Mouse (Mus musculus): ENCODE results near the gene Zfyve21. TPM values are rescaled to one million over a fixed set of nuclear protein-coding genes. Genes with fewer than 3 reads are reported as not detected.

Gene Zfyve21
- 10 to 100 TPM; 21.5 to 22.0 TPM for total RNA-seq (2021)
- long read RNA-seq, transcript Zfyve21-204 (8 exons, 1,265 nt): minor isoform, 5 of 62 reads
- long read RNA-seq, transcript Zfyve21-207 (8 exons, 794 nt): minor isoform, 13 of 62 reads
- long read RNA-seq, transcript Zfyve21-201 (7 exons, 1,308 nt): major isoform, 34 of 62 reads
- long read RNA-seq, partial matches to known transcripts: 0 of 62 reads
- long read RNA-seq, other reads (novel, unspliced or antisense): 10 of 62 reads

DNA sequence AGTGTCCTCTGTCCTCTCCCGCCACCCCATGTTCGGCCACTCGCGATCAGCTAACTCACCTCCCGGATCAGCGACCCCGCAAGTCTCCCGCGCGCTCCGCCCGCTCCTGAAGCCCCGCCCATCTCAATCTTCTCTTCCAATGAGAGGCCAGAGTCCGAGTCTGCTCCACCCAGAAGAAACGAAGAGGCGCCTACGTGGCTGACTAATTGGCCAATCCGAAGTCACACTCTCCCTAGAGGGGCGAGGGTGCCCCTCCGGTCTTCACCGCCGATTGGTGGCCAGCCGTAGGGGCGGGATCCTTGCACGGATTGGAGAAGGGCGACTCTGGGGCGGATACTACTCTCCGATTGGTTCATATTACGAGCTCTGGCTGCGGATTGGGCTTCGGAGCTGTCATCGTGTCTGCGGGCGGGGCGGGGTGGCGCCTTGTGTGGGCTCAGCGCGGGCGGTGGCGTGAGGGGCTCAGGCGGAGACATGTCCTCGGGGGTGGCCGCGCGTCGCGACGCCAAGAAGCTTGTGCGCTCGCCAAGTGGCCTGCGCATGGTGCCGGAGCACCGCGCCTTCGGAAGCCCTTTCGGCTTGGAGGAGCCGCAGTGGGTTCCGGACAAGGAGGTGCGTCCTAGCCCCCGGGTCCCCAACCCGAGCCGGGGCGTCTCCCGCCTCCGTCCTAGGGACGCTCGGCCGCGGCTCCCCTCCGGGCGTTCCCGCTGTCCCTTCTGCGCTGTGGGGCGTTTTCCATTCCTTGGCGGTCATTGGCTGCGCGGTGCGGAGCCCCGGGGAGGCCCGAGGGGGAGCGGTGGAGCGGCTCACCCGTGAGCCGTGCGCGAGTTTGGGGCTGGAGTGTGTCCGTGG is at the start of gene Zfyve21, which contains the start of gene Xrcc3:
TSS of gene Zfyve21 (plus strand) at position 405 of the 852 bp plus-strand sequence.
TSS of gene Xrcc3 (minus strand) at position 108 of the 852 bp plus-strand sequence.
- peak; percentile 96 for DNase-seq (ENCODE audit: low spot score in 2 of 2)

DNA sequence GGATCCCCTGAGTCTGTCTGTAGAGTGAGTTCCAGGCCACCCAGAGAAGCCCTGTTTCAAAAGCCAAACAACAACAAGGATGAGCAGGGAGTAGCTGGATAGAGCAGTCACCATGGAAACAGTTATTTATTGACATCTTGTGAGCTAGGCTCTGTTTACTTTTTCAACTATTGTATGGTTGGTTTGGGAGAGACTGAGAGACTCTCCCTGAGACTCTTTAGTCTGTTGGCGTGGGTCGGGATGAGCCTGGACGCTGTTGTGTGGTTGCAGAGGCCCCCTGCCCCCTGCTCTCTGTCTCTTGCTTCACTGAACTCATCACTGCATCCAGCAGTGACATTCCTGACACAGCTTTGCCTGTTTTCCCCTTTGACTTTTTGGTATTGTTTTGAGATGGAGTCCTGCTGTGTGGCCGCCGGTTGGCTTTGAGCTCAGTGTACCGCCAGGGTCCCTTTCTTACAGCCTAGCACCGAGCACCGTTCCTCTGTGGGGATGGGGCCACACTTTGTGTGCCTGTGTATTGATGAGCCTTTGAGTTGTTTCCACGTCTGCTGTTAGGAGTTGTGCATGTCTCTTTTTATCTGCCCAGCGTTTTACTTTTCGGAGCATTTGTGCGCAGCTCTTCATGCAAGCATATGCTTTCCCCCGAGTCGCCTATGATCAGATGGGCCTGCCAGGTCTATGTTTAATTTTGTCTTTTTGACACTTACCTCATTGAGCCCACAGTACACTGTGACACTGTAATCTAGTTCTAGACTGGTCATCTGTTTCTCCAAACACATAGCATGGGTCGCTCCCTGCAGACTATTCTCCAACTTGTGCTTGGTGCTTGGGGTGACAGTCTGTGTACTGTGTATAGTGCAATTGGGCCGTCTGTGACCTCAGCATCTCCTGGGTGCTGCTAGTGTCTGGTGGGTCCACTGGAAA is 47.4 kb upstream of the Zfyve21 start:
- DNase-seq (ENCODE audit: low spot score in 2 of 2): no peak

DNA sequence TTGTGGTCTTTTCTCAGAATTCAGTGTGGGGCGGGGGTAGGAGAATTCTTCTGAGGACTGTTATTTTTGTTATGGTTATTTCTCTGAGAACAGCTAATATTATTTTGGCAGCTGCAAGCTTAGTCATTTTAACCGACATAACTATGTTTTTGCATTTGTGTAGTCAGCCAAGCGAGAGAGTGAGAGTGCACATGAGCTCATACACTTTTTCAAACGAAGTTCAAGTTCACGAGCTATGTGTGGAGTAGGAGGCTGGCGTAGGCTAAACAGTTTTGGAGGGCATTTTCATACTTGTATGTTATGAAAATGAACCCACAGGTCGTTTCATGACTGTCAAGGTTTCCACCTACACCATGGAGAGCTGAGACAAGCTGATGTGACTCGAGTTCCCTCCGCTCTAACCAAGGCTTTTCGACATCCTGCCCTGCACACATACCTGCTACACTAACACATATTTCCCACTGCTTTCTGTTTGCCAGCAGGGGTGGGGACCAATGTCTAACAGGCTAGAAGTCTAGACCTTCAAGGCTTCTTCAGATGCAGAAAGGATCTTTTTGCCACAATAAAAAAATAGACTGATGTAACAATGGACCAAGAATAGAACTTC is 45.5 kb upstream of the Zfyve21 start:
- no peak for DNase-seq (ENCODE audit: low spot score in 2 of 2)

DNA sequence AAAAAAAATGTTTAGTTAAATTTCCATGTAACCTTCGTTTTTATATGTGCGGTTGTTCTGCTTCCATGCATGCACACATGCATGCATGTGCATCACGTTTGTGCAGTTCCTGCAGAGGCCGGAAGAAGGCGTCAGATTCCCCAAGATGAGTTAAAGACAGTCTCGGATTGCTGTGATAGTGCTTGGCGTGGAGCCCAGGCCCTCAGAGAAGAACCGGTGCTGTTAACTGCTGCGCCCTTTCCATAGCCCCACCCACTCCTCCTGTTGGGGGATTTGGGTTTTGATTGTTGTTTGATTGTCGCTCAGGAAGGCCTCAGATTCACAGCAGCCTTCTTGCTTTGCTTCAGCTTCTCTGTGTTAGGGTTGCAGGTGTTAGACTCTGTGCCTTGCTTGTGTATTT is 44.7 kb upstream of the Zfyve21 start:
- DNase-seq (ENCODE audit: low spot score in 2 of 2): peak; percentile 56 to 63

DNA sequence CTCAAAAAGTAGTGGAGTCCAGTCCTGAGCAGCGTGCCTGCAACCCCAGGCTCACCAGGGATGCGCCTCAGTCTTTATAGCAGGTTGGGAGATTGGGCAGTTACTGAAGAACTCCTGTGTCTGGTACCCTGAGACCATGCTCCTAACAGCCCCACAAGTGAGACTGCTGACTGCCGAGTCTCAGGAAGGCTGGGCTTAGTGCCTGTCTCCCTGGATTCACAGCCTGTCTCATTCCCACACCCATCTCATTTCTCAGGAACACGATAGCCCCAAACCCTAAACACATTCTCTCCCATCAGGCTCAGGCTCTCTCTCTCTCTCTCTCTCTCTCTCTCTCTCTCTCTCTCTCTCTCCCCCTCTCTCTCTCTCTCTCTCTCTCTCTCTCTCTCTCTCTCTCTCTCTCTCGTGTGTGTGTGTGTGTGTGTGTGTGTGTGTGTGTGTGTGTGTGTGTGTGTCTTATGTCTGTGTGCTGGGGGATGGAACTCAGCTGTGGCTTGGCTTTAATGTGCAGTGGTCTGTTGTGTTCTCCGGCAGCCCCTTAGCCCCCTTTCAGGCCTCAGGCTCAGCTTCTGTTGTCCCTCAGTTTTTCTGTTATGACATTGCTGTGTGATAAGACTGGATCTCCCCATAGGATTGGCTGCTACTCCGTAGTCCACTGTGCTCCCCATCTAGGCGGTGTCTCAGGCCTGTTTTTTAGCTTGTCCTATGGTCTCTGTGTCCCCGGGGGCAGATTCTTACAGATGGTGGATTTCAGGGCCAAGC is 44.0 kb upstream of the Zfyve21 start:
- DNase-seq (ENCODE audit: low spot score in 2 of 2): no peak

DNA sequence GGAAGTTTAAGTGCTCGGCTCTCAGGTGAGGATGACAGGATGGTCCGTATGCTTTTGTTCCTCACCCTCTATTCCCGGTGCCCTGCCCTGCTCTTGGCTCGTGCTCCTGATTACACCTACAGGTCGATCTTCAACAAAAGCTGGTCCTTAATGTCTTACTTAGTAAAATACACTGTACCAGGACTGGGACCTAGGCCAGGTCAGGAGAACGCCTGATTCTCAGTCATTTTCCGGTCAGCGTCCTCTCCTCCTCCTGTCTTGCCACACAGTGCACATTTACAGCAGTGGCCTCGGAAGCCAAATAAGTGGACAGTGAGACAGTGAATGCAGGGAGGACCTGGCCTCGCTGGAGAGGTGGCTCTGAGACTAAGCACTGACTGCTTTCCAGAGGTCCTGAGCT is 43.3 kb upstream of the Zfyve21 start:
- DNase-seq (ENCODE audit: low spot score in 2 of 2): no peak

DNA sequence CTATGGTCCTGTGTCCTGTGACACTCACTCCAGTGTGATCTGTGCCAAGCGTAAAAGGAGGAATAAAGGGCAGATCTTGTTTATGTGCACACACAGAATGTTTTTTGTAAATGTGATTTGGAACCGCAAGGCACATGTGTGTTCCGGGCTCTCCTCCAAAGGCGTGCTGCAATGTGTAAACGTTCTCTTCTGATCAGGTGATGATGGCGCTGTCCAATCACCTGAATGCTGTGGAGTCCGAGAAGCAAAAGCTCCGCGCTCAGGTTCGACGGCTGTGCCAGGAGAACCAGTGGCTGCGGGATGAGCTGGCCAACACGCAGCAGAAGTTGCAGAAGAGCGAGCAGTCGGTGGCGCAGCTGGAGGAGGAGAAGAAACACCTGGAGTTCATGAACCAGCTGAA is 39.8 kb upstream of the Zfyve21 start:
- no peak for DNase-seq (ENCODE audit: low spot score in 2 of 2)

DNA sequence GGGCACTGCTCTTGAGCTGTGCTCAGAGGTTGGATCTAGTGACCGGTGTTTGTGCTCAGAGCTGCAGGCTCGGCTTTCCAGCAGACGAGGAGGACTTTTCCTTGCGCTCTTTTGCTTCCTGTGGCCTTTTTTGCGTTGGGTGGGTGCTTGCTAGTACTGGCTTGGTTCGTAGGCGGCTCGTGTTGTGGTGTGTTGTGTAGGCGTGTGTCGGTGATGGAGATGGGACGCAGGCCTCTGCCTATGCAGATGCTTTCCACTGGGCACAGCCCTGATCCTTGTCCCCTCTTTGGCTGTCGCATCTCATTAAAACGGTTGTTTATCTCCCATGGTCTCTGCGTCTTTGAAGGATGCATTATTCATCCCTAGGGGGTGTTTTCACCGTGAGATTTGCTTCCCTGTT is 39.1 kb upstream of the Zfyve21 start:
- no peak for DNase-seq (ENCODE audit: low spot score in 2 of 2)

DNA sequence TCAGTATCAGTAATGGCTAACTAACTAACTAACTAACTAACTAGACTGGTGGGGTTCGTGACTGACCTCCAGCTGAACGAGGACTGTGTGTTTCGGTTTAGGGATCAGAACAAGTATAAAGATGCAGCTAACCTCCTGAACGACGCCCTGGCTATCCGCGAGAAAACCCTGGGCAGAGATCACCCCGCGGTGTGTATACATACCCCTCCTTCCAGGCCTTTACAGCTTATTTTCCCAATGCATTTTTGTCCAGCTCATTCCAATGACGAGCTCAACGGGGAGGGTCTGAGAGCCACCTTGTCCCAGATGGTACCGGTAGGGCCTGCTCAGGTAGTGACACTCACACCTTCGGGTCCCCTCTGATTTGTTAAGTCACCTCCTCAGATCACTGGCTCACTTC is 36.1 kb upstream of the Zfyve21 start:
- DNase-seq (ENCODE audit: low spot score in 2 of 2): no peak

DNA sequence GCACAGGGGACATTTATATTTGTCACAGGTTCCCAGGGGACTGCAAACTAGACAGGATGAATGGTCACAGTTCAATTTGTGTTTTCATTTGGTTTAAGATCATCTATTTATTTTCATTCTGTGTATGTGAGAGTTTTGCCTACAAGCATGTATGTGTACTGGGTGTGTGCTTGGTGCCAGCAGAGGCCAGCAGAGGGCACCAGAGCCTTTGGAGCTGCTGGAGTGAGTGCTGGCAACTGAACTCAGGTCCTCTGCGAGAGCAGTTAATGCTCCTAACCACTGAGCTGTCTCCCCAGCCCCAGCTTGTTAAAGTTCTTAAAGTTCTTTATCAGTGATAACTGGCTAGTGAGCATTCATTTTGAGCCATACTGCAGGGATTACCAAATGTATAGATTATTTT is 34.4 kb upstream of the Zfyve21 start:
- DNase-seq (ENCODE audit: low spot score in 2 of 2): no peak

DNA sequence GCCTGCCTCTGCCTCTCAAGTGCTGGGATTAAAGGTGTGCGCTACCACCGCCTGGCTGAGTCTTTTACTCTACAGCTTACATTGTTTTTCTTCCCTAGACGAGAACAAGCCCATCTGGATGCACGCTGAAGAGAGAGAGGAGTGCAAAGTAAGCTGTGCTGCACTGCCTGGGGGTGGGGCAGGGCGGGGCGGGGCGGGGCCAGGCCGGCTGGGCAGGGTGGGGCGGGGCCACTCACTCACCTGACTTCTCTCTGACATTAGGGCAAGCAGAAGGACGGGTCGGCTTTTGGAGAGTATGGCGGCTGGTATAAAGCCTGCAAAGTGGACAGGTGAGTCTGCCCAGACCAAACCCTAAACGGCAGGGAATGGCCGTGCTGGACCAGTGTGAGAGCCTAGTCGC is 28.8 kb upstream of the Zfyve21 start:
- DNase-seq (ENCODE audit: low spot score in 2 of 2): no peak

DNA sequence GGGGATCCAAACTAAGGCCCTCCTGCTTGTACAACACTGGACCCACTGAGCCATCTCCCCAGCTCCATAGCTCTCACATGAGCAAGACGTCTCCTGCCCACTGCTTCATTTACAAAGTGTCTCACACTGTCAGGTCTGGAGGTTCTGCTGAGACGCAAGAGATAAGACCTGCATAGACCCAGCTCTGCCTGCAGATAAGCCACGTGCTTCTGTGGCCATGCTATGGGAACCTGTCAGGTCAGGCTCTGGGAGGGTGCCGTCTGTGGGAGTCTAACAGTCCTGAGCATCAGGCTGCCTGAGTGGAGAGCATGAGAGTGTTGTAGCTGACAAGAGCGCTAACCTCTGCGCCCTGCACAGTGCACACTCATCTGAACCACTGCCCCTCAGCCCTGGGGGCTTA is 27.0 kb upstream of the Zfyve21 start:
- no peak for DNase-seq (ENCODE audit: low spot score in 2 of 2)

DNA sequence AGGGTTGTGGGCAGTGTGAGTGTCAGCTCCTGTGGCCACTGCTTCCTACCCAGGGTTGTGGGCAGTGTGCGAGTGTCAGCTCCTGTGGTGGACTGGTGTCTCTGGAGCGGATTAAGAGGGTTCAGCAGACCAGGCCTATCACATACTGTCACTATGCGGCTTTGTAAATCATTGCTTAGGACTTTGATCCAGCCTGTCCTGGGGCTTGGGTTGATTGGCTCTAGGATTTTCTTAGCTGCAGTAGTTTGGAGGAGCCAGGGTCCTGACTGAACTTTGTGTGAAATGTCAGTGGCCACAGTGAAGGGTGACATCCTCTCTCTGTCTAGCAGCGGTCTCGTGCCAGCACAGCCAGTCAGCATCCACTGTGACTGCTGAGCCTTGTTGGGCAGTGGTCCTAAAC is 23.9 kb upstream of the Zfyve21 start:
- DNase-seq (ENCODE audit: low spot score in 2 of 2): no peak

DNA sequence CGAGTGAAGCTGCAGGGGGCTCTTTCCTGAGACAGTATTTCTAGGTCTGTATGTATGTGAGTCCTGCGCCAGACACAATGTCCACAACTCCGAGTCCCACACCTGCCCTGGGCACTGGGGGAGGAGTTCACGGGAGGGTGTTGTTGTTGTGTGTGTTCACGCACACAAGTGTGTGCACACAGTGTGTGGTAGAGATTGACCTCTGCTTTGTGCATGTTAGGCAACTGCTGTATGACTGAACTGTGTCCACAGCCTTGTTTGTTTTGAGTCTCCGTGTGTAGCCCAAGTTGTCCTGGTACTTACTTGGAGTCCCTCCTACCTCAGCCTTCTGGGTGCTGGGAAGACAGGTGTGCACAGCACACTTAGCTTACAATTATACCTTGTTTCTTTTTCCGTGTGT is 23.3 kb upstream of the Zfyve21 start:
- DNase-seq (ENCODE audit: low spot score in 2 of 2): no peak

DNA sequence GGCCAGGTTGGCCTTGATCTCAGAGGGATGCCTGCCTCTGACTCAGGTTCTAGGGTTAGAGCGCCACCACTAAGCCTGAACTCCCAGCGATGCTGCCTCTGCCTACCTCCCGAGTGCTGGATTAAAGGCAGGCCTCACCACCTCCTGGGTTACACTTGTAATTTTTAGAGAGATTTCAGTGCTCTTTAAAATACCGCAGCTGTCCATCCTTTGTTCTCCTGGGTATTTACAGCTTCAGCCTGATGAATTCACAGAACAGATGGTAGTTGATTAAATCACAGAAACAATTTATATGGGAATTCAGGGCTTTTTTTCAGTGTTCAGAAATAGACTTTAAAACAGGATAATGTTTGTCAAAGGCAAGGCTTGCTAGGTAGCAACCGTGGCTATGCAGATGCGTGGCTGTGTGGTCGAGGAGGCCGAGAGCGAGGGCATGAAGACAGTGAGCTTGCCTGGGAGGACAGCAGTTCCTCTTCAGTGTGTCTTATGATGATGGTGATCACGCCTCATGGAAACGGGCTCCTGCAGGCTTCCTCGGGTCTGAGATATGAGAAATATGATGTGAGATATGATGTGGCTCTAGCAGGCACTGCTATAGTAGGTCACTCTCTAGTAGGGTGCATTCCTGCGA is 22.4 kb upstream of the Zfyve21 start:
- peak in 1 of 2 experiments; percentile 16 for DNase-seq (ENCODE audit: low spot score in 2 of 2)

DNA sequence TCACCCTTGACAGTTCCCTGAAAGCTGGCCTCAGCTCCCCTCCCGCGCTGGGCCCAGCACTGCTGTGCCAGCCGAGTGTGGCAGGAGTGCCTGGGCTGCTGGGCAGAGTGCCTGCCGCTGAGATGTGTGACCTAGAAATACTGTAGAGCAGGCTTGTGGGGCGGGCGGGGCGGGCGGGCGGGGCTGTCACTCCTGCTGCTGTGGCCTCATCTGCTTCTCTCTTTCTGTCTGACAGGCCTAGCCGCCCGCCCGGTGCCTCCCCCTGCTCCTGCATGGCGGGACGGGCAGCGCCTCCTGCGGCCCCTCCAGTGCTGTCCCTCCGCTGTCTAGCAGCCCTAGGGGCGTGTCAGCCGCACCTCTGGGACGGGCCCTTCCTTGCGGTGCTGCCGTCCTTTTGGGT is 19.9 kb upstream of the Zfyve21 start:
- peak in 1 of 2 experiments; percentile 52 for DNase-seq (ENCODE audit: low spot score in 2 of 2)

DNA sequence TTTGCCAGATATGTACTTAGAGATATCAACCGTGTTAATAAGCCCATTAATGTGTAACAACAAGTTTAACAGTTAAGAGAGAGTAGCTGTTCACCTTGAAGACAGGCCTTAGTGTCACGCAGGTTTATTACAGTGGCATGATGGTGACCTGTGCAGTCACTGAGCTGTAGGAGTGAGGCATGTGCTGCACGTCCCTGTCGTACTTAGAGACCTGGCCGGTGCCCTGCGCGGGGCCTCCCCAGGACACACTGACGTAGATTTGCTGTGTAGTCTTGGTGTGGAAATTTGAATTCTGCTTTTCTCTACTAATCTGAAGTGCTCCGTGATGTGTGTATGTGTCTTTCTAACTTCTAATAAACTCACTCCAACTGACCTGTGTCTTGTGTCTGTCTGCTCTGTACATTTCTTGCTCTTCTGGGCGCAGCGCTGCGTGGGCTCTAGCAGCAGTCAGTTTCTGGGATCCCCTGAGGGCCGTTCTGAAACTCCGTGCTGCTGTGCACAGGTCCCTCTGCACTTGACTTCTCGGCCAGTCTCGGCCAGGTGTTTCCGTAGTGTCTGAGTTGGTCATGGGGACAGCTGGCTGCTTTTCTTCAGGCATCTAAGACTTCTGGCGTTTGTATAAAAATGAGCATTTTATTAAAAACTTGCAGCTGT is 19.3 kb upstream of the Zfyve21 start:
- no peak for DNase-seq (ENCODE audit: low spot score in 2 of 2)

DNA sequence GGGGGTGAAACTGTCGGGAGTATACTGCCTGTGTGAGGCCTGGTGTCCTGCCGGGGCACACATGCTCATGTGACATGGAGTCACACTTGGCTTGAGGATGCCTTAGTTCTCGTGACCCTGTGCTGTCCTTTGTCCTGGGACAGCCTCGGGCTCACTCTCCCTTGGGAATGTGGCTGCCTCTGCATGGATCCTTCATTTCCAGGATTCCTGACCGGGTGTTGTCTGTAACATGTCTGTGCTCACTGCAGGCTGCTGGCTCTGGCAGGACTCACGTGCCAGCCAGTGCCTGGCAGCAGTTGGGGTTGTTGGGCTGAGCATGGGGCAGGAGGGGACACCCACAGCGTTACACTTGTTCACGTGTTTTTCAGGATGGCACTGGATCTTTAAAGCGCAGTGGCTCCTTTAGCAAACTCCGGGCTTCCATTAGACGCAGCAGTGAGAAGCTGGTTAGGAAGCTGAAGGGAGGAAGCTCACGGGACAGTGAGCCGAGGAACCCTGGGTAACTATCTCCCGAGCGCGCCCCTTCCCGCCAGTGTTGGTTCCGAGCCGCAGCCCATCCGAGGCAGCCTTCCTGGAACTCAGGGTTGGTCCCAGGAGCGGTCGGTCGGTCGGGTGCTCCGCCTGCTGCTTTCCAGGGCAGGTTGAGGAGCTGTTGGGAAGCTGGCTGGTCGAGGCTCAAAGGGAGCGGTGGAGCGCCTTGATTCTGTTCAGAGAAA is 18.6 kb upstream of the Zfyve21 start:
- DNase-seq (ENCODE audit: low spot score in 2 of 2): peak; percentile 49 to 51

DNA sequence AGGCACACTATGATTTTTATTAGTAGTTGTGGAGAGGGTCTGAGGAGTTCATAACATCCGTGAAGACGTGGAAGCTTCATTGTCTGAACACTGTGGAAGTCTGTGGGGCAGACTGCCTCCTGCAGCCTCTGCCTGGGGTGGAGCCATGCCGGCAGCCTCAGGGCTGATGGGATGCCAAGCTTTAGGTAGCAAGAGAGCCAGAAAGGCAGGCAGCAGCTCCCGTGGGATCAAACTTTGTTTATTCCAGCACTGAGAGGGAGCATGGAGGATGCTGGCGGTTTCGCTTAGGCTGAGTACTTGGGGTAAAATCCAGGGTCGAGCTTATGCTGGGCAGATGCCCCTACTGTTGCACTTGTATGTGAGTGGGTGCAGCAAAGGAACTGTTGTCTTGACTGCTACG is 16.7 kb upstream of the Zfyve21 start:
- no peak for DNase-seq (ENCODE audit: low spot score in 2 of 2)
